Mouse (Mus musculus): Measurements from ENCODE around the gene Rundc3a.
"Not testable (repeated sequence)": the region's sequence is repeated elsewhere in the genome, so short reads cannot be mapped to it uniquely, and the experiment has no call there.

Gene Rundc3a

DNA sequence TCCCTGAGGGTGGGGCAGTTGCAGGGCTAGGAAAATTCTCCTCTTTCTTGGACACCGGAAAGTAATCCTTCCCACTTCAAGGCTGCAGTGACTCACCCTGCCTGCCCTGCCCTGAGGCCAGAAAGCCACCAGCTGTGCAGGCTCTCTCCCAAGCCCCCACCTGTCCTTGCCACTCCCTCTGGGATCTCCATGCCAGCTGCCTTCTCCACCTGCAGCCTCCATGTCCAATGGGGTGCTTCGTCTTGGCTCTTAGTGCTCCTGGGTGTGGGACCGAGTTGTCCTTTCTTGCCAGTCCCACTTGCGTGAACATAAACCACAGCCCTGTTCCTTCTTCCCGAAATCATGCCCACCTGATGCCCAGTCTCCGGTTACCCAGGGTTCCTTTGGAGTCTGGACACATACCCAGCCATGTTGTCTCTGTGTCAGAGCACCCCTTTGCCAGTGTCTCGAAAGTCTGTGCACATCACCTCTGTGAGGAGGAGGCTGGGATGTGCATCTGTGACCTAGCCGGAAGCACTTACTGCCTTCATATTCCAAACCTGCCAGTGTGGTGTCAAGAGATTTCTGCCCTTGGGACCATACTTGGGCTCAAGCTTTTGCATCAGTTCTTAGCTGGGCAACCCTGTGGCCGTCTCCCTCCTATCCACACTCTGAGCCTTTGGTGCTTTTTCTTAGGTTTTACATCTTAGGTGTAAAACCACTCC lies 1.4 kb downstream of the Rundc3a start:
- no peak for DNase-seq

DNA sequence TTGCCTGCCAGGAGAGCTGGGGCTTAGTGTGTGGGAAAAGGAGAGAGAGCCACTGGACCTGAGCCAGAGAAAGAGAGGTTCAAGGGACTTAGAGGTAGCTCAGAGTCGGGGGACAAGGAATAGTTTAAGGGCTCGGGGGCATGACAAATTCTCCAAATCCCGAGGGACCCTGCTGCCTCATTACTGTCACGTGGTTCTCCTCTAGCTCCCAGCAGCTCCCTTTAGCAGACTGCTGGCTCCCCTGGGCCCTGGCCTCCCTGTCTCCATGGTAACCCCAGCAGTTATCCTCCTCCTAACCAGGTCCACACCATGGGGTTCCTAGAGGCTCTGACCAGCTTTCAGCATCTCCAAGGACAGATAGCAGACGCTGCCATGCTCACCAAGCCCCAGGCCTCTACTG lies 2.0 kb downstream of the Rundc3a start:
- no peak for DNase-seq

DNA sequence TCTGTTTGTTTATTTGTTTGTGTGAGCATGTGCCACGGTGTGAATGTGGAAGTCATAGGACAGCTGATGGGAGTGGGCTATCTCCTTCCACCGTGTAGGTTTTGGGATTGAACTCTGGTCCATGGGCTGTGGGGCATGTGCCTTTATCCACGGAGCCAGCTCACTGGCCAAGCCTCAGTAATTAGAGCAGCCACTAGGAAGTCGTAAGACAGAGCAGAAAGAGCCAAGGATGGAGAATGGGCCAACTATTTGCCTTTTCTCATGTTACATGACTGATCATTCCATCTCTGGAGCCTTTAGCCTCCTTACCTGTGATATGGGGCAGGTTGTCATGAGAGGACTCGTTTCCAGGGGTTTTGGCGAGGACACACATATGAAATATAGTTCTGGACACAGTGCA lies 3.1 kb downstream of the Rundc3a start:
- DNase-seq, result no peak

DNA sequence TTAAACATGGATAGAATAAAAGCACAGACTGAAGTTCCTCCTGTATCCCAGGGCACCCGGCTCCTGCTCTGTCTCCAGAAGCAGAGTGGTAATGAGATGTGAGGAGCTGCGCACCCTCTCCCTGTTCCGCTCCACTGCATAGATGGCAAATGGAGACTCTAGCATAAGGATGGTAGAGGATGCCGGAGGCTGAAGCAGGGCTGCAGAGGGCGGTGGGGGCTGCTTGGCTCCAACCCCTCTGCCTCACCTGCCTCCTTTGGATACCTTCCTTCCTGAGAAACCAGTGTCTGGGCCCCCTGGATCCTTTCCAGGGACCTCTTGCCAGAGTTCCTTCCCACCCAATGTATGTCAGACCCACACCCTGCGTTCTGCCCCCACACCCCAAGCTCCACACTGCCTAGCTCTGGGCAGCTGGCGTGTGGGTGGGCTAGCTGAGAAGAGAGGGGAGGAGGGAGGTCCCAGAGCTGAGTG lies 3.5 kb downstream of the Rundc3a start:
- DNase-seq, result no peak

DNA sequence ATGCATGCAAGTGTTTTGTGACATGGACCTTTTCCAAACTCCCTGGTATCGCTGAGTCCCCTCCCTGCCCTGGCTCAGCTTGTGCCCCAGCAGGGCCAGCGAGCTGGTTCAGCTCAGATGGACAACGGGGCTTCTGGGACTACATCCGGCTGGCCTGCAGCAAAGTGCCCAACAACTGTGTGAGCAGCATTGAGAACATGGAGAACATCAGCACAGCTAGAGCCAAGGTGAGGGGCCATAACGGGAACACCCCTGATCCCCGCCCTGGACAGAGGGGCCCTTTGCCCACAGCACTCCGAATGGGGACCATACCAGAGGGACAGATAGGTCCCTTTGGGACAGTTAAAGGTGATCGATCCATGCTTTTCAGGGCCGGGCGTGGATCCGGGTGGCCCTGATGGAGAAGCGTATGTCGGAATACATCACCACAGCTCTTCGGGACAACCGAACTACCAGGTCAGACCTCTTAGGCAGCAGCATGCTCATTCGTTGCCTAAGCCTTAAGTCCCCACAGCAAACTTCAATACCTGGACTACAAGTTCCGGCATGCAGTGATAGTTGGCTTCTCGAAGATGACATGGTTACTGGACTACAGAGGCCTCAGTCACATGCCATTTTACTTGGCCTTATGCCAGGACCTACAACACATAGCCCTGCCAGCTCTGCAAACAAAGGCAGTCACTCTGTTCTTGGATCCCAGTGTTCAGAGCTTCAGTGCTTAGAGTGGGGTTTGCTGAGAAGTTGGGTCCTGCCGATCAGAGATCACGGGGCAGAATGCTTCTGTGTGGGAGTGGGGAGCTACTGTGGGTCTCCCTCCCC lies 5.0 kb downstream of the Rundc3a start:
- no peak for DNase-seq

DNA sequence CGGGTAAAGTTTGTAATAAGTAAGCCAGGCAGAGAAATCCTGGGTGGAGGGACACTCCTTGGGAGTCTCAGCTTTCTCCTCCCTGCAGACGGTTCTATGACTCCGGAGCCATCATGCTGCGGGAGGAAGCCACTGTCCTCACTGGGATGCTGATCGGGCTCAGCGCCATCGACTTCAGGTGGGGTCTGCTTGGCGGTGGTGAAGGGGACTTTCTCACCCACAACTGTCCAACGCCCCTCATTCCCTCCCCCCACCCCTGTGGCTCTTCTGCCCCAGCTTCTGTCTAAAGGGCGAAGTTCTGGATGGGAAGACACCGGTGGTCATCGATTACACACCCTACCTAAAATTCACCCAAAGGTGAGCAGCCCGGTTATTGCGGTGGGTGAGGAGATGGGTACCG lies 5.9 kb downstream of the Rundc3a start:
- DNase-seq, result no peak

DNA sequence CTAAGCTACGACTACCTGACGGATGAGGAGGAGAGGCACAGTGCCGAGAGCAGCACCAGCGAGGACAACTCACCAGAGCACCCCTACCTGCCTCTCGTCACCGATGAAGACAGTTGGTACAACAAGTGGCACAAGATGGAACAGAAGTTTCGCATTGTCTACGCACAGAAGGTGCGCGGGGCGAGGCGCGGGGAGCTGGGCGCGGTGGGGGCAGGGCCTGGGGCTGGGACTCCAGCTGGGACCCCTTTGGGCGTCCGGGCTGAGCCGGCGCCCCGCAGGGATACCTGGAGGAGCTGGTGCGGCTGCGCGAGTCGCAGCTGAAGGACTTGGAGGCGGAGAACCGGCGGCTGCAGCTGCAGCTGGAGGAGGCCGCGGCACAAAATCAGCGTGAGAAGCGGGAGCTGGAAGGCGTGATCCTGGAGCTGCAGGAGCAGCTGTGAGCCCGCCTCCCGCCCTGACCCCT lies 6.4 kb downstream of the Rundc3a start:
- no peak for DNase-seq

DNA sequence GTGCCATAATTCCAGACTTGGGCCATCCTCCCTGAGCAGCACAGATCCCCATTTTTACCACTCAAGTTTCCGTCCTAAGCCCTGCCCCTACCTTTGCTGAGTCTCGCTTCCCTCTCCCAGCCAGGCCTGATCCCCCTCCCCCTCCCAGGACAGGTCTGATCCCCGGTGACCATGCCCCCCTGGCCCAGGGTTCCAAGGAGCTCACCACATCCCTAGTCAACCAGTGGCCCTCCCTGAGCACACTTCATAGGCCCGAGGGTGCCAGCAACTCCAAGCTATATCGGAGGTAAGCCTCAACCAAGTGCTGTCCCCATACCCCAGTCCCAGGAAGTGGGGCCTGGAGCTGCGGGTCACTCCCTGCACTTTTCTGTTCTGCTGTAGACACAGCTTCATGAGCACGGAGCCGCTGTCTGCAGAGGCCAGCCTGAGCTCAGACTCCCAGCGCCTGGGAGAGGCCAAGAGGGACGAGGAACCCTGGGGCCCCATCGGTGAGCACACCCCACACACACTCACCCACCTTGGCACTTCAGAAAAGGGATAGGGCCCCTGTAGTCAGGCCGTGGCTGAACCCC lies 7.4 kb downstream of the Rundc3a start:
- DNase-seq, result no peak

DNA sequence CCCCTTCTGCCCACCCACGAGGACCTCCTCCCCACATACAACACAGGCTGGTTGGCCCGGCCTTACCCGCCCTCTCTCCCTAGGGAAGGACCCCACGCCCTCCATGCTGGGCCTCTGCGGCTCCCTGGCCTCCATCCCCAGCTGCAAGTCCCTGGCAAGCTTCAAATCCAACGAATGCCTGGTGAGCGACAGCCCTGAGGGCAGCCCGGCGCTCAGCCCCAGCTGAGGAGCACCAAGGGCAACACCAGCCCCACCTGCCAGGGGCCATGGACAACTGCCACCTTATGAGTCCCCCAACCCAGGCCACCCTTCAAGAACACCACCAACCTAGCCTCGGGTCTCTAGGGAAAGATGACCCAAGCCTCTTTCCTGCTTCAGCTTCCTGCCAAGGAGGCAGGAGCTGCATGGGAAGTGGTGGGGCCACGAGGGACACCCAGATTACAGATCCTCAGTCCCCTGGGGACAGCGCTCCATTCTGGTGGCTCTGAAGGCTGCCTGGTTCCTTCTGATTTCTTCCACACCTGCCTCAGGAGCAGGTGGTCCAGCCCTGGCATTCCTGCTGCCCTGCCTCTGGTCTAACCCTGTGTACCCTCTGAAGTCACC lies 8.8 kb downstream of the Rundc3a start:
- no peak for DNase-seq

DNA sequence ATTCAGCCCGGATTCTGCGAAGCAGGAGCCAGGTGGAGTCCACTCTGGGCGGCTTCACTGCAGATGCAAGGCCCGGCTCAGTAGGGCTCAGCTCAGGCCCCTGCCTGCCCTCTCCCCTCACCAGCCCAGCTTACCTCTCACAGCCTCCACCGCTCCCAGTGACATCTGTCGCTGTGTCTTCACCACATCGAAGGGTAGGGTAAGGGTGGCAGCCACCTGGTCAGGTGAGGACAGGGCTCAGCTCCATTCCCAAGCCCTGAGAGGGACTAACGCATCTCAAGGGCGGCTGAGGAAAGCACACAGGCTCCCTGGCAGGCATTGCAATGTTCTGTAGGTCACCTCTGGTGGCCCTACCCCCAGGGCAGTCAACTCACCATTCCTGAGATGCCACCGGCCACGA lies 10.5 kb downstream of the Rundc3a start:
- no peak for DNase-seq

DNA sequence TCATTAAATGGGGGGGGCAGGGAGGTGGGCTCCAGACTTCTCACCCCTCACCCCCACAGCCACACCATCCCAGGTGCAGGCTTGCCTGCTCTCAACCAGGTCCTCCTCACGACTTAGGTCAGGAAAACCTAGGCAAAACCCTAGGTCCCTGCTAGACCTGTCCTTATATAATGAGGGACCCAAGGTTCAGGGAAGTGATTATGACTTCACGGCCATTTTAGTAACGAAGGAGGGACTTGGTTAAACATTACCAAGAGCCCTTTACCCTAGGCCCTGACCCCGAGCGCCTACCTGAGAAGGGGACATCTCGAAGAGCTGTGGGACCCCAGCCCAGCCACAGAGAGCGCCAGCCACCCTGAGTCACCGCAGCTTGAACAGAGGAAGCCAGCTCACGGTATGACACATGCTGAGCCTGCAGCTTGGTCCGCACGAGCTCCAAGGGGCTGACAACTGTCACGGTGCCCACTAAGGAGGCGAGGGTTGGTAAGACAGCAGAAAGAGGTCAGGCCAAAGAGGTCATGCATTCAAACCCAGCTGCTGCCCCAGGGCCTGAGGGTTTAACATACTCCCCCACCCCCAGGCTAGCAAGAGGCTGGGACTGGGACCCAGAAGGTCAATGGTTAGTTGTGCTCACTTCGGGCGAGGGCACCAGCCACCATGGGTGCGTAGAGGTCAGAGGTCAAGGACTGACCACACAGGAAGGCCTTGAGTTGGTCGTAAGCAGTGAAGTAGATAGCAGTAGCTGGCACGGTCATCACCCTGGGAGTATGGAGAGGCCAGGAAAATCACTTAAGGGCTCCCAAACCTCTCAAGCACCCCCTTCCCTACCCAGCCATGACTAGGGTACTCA lies 11.2 kb downstream of the Rundc3a start:
- DNase-seq, result no peak

DNA sequence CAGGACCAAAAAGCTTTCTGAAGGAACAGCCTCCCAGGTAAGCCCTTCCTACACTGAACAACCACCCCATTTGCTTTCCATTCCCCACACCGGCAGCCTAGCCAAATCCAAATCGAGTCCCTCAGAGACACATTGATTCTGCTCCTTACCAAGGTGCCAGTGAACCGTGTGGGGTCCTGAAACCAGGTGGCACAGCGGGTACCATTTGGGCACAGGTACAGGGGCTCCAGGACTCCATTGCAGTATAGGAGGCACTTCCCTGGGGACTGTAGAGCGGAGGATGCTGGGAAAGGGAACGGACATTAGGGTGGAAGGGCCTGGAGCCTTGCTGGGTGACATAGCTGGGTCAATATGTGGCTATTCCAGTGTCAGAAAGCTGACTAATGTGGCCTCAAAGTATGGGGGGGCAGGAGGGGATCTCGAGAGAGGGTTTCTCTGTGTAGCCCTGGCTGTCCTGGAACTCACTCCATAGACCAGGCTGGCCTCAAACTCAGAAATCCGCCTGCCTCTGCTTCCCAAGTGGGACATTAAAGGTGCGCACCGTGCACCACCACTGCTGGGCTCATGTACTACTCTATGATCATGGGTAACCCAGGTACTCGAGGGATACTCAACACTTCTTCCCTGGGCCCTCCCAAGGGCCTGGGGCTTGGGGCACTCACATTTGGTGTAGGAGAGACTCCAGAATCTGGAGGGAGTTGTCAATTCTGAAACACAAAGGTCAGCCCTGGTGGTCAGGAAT lies 12.5 kb downstream of the Rundc3a start:
- no peak for DNase-seq

DNA sequence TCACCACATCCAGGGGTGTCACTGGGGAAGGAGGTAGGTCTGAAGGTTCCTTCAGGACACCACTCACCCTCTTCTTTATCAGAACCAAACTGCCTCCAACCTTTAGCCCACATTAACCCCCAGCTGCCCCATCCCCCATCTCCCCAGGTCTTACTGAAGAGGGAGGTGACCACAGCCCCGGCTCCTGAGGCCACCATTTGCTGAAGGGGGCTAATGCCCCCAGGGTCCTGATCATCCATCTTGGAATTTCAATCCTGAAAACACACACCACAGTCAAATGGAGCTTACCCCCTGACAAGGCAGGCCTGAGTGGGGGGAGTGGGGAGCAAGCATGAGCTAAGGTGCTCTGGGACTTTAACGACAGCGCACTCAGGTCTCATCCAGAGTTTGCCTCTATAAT lies 13.2 kb downstream of the Rundc3a start:
- DNase-seq, result peak in 1 of 2 experiments; percentile 18

DNA sequence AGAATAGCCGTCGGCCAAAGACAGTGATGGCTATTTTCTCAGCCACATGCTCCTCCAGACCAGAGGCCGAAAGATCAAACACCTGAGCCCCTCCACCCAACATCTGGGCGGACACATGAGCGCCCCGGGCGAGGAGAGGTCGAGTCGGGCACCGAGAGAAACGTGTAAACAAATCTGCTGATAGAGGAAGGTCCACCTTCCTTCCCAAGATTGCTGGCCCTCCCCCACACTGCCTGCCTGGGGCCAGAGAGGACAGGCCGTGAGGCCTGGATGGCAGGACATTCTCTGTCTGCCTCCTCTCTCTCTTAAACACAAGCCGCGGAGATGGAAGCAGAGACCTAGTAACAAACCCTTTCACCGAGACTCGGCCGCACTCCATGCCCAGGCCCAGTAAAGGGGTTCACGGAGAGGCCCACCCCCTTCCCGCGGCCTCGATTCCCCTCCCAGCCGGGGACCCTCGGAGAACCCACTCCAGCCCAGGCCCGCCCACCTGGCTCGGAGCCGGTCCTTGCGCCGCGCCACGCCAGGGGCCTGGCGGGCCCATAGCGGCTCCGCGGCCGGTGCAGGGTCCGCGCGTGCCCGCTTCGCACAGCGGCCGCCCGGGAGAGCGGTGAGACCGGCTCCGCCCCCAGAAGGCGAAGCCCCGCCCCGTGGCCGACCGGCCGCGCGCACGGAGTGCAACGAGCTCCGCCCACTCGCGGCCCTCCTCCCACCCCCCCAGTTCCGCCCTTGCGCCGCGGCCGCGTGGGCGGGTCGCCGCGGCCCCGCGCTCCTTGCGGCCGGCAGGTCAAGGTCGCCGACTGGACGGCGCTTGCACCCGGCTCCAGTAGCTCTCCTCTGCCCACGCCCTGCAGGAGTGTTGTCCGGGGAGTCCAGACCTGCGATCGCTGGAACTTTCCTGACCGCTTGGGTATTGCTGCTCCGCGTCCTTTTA lies 14.0 kb downstream of the Rundc3a start:
- peak; percentile 92 to 93 for DNase-seq

DNA sequence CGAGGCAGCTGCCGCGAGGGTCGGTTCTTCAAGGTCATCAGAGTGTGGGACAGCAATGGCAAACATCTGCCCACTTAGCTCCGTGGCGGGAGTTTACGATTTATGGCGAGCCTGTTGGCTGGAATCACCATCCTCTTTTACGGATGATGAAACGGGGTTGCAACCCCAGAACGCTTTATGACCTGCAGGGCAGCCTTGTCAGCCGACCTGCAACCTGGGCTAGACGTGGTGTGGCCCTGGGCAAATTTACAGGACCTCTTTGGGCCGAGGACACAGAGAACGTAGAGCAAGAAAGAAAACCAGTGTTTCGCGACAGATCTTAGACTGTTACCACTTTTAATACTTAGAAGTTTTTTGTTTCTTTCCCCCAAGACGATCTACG lies 14.6 kb downstream of the Rundc3a start, which contains the start of gene Slc25a39:
Slc25a39 (minus strand) TSS at position 113 of the 382 bp plus-strand sequence.
- no peak for DNase-seq

DNA sequence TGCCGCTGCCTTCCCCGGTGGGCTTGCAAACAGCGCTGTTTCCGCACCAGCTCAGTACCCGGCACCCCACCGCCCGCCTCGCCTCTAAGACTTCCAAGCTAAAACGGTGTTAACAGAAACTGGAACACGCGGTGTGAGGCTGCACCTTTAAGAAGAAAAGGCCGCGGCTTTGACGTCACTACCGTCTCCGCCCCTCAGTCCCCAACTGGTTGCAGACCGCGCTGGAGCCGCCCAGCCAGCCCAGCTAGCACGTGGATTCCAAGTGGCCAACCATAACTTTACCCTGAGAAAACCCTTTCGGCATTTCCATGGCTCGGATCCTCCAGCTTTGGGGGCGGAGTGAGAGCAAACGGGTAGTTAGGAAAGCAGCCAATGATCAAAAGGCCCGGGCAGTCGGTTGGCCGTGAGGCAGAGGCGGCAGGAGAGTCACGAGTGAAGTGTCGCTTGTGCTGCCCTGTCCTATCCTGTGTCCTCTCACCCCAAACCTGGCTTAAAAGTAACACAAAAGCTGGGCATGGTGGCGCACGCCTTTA lies 15.2 kb downstream of the Rundc3a start:
- DNase-seq, result peak; percentile 90 to 94

DNA sequence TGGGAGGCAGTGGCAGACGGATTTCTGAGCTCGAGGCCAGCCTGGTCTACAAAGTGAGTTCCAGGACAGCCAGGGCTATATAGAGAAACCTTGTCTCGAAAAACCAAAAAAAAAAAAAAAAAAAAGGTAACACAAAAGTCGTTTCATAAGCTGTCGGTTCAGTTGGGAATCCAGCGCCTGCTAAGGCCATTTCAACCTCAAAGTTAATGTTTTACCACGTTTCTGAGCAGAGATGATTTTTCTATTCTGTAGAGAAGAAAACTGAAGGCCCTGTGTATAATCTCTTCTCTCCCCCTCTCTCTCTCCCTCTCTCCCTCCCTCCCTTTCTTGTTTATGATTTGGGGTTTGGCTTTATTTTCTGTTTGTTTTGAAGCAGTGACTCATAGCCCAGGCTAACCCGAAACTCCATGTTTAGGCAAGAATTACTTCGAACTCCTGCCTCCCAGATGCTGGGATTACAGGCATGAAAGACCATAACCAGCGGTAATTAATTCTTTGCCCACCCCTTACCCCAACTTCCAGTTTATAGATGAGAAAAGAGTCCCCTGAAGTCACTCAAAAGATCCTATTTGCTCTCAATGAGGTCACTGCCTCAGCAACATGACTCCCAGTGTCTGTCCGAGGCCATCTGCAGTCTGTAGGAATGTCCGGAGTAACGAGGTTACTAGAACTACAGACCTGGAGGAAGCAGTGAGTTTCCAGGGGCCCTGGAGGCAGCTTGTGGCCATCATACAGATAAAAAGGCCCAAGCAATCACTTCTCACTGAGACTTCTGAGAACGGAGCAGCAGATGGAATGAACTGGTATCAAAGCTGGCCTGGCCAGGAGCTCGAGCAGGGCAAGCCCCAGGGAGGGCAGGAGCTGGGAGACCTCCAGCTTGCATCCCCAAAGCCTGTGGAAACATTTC lies 15.9 kb downstream of the Rundc3a start:
- DNase-seq, result no peak

DNA sequence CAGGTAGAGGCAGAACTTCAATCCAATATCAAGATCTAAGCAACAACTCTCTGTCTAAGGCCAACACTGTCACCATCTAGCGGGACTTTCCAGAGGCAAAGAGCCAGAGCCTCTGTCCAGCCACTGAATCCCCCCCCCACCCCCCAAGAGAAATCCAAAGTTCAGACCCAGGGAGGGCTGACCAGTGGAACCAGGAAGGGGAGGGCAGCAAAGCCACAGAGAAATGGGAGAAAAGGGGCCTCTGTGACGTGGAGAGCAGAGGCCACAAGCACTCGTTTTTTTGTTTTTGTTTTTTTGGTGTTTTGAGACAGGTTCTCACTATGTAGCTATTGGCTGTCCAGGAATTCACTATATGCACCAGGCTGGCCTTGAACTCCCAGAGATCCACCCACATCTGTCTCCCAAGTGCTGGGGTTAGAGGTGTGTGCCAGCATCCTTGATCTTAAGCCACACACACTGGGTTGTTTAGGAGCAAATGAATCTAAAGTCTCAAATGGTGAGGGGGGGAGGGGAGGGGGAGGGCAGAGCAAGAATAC lies 16.7 kb downstream of the Rundc3a start:
- no peak for DNase-seq

DNA sequence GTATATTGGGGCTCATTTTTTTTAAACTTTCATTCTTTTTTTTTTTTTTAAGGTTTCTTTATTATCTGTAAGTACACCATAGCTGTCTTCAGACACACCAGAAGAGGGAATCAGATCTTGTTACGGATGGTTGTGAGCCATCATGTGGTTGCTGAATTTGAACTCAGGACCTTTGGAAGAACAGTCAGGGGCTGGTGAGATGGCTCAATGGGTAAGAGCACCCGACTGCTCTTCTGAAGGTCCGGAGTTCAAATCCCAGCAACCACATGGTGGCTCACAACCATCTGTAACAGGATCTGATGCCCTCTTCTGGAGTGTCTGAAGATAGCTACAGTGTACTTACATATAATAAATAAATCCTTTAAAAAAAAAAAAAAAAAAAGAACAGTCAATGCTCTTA lies 17.1 kb downstream of the Rundc3a start:
- DNase-seq, result not testable (repeated sequence)
